Mouse (Mus musculus): Measurements from ENCODE around the gene Vmn1r42. TPM values are rescaled to one million over a fixed set of nuclear protein-coding genes. Genes with fewer than 3 reads are reported as not detected.
"Not testable (repeated sequence)": the region's sequence is repeated elsewhere in the genome, so short reads cannot be mapped to it uniquely, and the experiment has no call there.

The Vmn1r42 gene
- total RNA-seq (2021), result not detected
- long read RNA-seq, experiment 1, result 0 reads
- long read RNA-seq, experiment 2, result 0 reads

GRCm38 (mm10) chr6:89876313-89876712 lies at the start of gene Vmn1r42, which contains the start of gene Vmn1r43:
Gene Vmn1r42 (minus strand): TSS chr6:89876413.
Gene Vmn1r43 (minus strand): TSS chr6:89876413.
- H3K27ac ChIP-seq; intact Hi-C loops (cut with DNase I); DNase-seq (ENCODE audit: extremely low spot score in 1 of 2, low spot score in 2 of 2); H3K4me3 ChIP-seq: not testable (repeated sequence)

GRCm38 (mm10) chr6:89883812-89884211 lies 7.6 kb upstream of the Vmn1r42 start:
- no peak overlapping the region for H3K27ac ChIP-seq
- DNase-seq (ENCODE audit: extremely low spot score in 1 of 2, low spot score in 2 of 2), result no peak
- no peak overlapping the region for H3K4me3 ChIP-seq
- intact Hi-C loops (cut with DNase I), result no loop called here
- TF ChIP-seq CTCF (IDR thresholded peaks at IDR 0.05), result no peak

- intact Hi-C loops (cut with DNase I), result no loop called here
- TF ChIP-seq CTCF (IDR thresholded peaks at IDR 0.05), result no peak
- H3K4me3 ChIP-seq, result no peak within 1 kb of the TSS
- H3K27ac ChIP-seq, result no peak within 1 kb of the TSS
- DNase-seq (ENCODE audit: extremely low spot score in 1 of 2, low spot score in 2 of 2), result no peak
Measured at GRCm38 (mm10) chr6:89883360-89883759, 7.1 kb upstream of the Vmn1r42 start, which contains the start of gene Vmn1r44. Gene Vmn1r44 (plus strand): TSS chr6:89883660.

- DNase-seq (ENCODE audit: extremely low spot score in 1 of 2, low spot score in 2 of 2), result no peak
- no peak overlapping the region for H3K4me3 ChIP-seq
- TF ChIP-seq CTCF (IDR thresholded peaks at IDR 0.05), result no peak
- intact Hi-C loops (cut with DNase I), result no loop called here
- H3K27ac ChIP-seq, result no peak overlapping the region
Measured at GRCm38 (mm10) chr6:89880867-89881266, 4.7 kb upstream of the Vmn1r42 start.

GRCm38 (mm10) chr6:89876963-89877362 lies 750 bp upstream of the Vmn1r42 start:
- H3K4me3 ChIP-seq, result no peak overlapping the region
- no peak overlapping the region for H3K27ac ChIP-seq
- intact Hi-C loops (cut with DNase I), result no loop called here
- DNase-seq (ENCODE audit: extremely low spot score in 1 of 2, low spot score in 2 of 2), result no peak
- TF ChIP-seq CTCF (IDR thresholded peaks at IDR 0.05), result no peak

DNA sequence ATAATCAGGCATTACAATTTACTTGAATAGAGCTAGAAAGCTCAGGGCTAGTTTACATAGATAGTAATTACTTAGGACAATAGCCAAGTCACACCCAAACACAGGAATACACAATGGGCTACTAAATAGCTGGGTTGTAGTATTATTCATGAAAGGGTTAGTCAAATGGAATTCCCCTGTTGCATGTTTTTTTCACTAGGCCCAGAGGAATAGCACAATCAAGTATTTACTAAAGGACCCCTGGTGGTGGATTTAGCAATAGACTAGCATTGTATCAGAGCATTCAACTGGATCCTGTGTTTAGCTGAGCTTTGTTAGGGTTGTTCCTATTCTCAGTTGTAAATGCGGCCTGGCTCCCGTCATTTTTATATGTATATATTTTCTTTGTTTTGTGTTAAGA lies 8.2 kb downstream of the Vmn1r42 start:
- DNase-seq (ENCODE audit: extremely low spot score in 1 of 2, low spot score in 2 of 2), result no peak
- intact Hi-C loops (cut with DNase I), result no loop called here
- no peak for TF ChIP-seq CTCF (IDR thresholded peaks at IDR 0.05)
- Histone ChIP-seq H3K4me3 (no peak overlapping the region), H3K27ac (no peak overlapping the region)

GRCm38 (mm10) chr6:89867276-89867675 lies 8.9 kb downstream of the Vmn1r42 start:
- intact Hi-C loops (cut with DNase I), result no loop called here
- no peak for TF ChIP-seq CTCF (IDR thresholded peaks at IDR 0.05)
- Histone ChIP-seq H3K27ac (no peak overlapping the region), H3K4me3 (no peak overlapping the region)
- DNase-seq (ENCODE audit: extremely low spot score in 1 of 2, low spot score in 2 of 2), result no peak

DNA sequence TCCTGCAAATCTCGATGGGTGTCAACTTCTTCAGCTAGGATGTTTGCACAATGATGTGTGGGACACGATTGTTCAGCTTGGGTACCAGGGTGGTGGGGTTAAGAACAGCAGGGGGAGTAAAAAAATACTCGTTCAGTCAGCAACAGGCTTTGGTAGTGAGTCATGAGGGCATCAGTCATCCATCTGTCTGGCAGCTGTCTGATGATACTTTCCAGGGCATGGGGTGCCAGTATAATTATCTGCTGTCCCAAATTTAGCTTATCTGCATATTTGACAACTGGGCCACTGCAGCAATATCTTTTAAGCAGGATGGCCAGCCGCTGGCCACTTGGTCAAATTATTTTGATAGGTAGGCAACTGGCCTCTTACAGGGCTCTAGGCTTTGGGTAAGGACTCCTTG lies 12.4 kb downstream of the Vmn1r42 start:
- Histone ChIP-seq H3K27ac (no peak overlapping the region), H3K4me3 (no peak overlapping the region)
- no peak for DNase-seq (ENCODE audit: extremely low spot score in 1 of 2, low spot score in 2 of 2)
- no peak for TF ChIP-seq CTCF (IDR thresholded peaks at IDR 0.05)
- intact Hi-C loops (cut with DNase I), result no loop called here

DNA sequence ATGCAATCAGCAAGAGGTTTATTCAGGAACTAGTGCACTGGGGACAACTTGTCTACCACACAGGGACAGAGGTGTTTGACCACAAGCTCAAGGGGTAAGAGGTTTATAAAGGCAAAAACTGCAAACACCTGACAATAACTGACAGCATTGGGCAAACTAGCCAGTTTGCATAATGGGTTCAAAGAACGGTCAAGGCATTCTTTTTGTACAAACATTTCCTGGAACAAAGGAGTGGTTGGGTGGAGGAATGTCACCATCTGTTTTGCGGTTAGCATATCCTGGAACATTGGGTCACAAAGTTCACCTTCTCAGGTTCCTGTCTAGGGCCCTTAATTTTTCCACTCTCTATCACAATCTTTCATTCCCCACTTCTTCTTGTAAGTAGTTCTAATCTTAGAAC lies 16.4 kb downstream of the Vmn1r42 start:
- Histone ChIP-seq H3K4me3 (no peak overlapping the region), H3K27ac (no peak overlapping the region)
- no peak for TF ChIP-seq CTCF (IDR thresholded peaks at IDR 0.05)
- DNase-seq (ENCODE audit: extremely low spot score in 1 of 2, low spot score in 2 of 2), result no peak
- intact Hi-C loops (cut with DNase I), result no loop called here

DNA sequence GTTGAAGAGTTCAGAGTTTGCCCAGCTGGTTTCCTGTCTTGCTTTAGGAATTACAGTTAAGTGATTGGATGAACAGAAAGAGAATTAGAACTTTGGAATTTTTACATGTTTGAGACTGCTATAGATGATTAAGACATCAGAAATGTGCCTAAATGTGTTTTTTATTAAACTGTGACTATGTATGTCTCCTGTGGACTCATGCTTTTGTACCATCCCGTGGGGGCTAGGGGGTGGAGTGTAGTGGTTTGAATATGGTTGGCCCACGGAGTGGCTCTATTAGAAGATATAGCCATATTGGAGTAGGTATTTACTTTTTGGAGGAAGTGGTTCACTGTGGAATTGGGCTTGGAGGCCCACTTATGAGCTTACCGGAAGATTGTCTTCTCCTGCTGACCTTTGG lies 18.7 kb downstream of the Vmn1r42 start:
- no peak for DNase-seq (ENCODE audit: extremely low spot score in 1 of 2, low spot score in 2 of 2)
- no peak for TF ChIP-seq CTCF (IDR thresholded peaks at IDR 0.05)
- intact Hi-C loops (cut with DNase I), result no loop called here

More for the DNA sequence above, 18.7 kb downstream of the Vmn1r42 start:
- Histone ChIP-seq H3K4me3 (no peak overlapping the region), H3K27ac (no peak overlapping the region)

Other genes with a start within 250 kb of the Vmn1r42 start
- gene Txnrd3, start 232.4 kb downstream of the Vmn1r42 start, total RNA-seq (2021), result 1 to 10 TPM; 3.6 to 4.4 TPM
- not detected for gene Vmn1r40, start 168.9 kb downstream of the Vmn1r42 start, total RNA-seq (2021)
- gene Vmn1r41, start 135.6 kb downstream of the Vmn1r42 start, total RNA-seq (2021), result not detected
- gene Vmn1r43, start within 50 bp of the Vmn1r42 start, total RNA-seq (2021), result not detected
- gene Vmn1r44, start 7.2 kb upstream of the Vmn1r42 start, total RNA-seq (2021), result not detected
- not detected for gene Vmn1r45, start 64.2 kb upstream of the Vmn1r42 start, total RNA-seq (2021)
- gene Vmn1r46, start 92.9 kb upstream of the Vmn1r42 start, total RNA-seq (2021), result not detected
- gene Vmn1r47, start 139.7 kb upstream of the Vmn1r42 start, total RNA-seq (2021), result not detected
- gene Vmn1r48, start 160.4 kb upstream of the Vmn1r42 start, total RNA-seq (2021), result not detected
- not detected for gene Vmn1r49, start 202.1 kb upstream of the Vmn1r42 start, total RNA-seq (2021)
- not detected for gene Vmn1r50, start 225.0 kb upstream of the Vmn1r42 start, total RNA-seq (2021)
- not detected for gene Vmn1r51, start 246.2 kb upstream of the Vmn1r42 start, total RNA-seq (2021)

Measured in left cerebral cortex, adult 2 months (tissue).